Mouse (Mus musculus) gastrocnemius, adult 18-20 months (tissue): ENCODE data around the gene Prlhr. TPM values are rescaled to one million over a fixed set of nuclear protein-coding genes. Genes with fewer than 3 reads are reported as not detected.

Experiments
- DNase-seq: peaks from one replicate; pipeline ENCODE4 v3.0.0; 2021; ENCODE audit warnings: low spot score
- total RNA-seq, 2 experiments: library from RNA; stranded (reverse); gene quantifications; 2 replicates each; pipeline ENCODE4 v1.2.3; 2021

The Prlhr gene
- total RNA-seq, 2 experiments from 2014 or later = not detected

- no peak for DNase-seq
Measured at GRCm38 (mm10) chr19:60432347-60433129, 35.6 kb downstream of the Prlhr start.

GRCm38 (mm10) chr19:60417611-60418010, 50.5 kb downstream of the Prlhr start:
- no peak for DNase-seq

Other genes starting within 250 kb of the Prlhr start
- 10 to 100 TPM; 33.0 to 33.4 TPM for gene Fam204a, start 241.6 kb downstream of the Prlhr start, total RNA-seq
- gene Cacul1, start 112.7 kb upstream of the Prlhr start, total RNA-seq = 10 to 100 TPM; 31.0 to 34.1 TPM